Mouse (Mus musculus): ENCODE results near the gene Cercam.

- TF ChIP-seq CTCF (IDR thresholded peaks at IDR 0.05; ENCODE audit: low read depth), result no peak
- TF ChIP-seq EP300 (IDR thresholded peaks at IDR 0.05; ENCODE audit: low read depth), result no peak
These were observed 11.0 kb upstream of the Cercam start for GRCm38 (mm10) chr2:29857967-29858366.

All from heart, postnatal 0 days (tissue).